Mouse (Mus musculus) bone marrow macrophage, adult 2 months (primary cell): ENCODE measurements at regions not wholly inside any gene's neighbourhood (a gene's known extent, or its start where the extent isn't known, plus 50 kb on each side); places are given as distances from the start of the nearest gene placed in this dataset.
"Not testable (repeated sequence)": the region's sequence is repeated elsewhere in the genome, so short reads cannot be mapped to it uniquely, and the experiment has no call there.

Experiments used
- H3K27ac ChIP-seq: 2 replicates; pipeline ENCODE4 v1.5.1; 2012; ENCODE audit warnings: low read depth, low read length; ENCODE audit not compliant: insufficient read depth
- H3K4me1 ChIP-seq: 2 replicates; pipeline ENCODE4 v1.6.1; 2012; ENCODE audit warnings: low read length; ENCODE audit not compliant: control insufficient read depth, insufficient read depth
- H3K4me3 ChIP-seq: 2 replicates; pipeline ENCODE4 v1.5.1; 2012; ENCODE audit warnings: mild to moderate bottlenecking, low read length, moderate library complexity; ENCODE audit not compliant: insufficient read depth
- CTCF ChIP-seq: IDR thresholded peaks from 2 replicates; pipeline ENCODE4 v1.5.1; 2012; ENCODE audit warnings: low read depth, mild to moderate bottlenecking, low read length, moderate library complexity
- POLR2A ChIP-seq: IDR thresholded peaks from 2 replicates; pipeline ENCODE4 v1.6.1; 2012; ENCODE audit warnings: mild to moderate bottlenecking, low read depth, low read length, borderline replicate concordance

GRCm38 (mm10) chr11:16638349-16638748 is 113.7 kb upstream of the Egfr start:
- no peak for TF ChIP-seq CTCF
- H3K4me3 ChIP-seq: no peak overlapping the region
- H3K27ac ChIP-seq: peak overlapping the region; percentile 53; the same call in 1 of the 2 replicates

GRCm38 (mm10) chr11:16649599-16649998 is 102.4 kb upstream of the Egfr start:
- Histone ChIP-seq H3K27ac (no peak overlapping the region), H3K4me3 (no peak overlapping the region), H3K4me1 (no peaks in the 10 kb centered on the region)
- TF ChIP-seq POLR2A: no peak
- TF ChIP-seq CTCF: no peak

More at GRCm38 (mm10) chr11:16638349-16638748, 113.7 kb upstream of the Egfr start:
- peaks cover 4% of the 10 kb centered on the region for H3K4me1 ChIP-seq

GRCm38 (mm10) chr11:16663806-16664205 is 88.2 kb upstream of the Egfr start:
- Histone ChIP-seq H3K4me3 (no peak overlapping the region), H3K4me1 (peaks cover 2% of the 10 kb centered on the region), H3K27ac (no peak overlapping the region)
- TF ChIP-seq CTCF (no peak), POLR2A (no peak)

GRCm38 (mm10) chr11:16669453-16670251 is 82.4 kb upstream of the Egfr start:
- H3K4me3 ChIP-seq: no peak overlapping the region
- TF ChIP-seq POLR2A: no peak
- no peak for TF ChIP-seq CTCF
- peaks cover 12% of the 10 kb centered on the region for H3K4me1 ChIP-seq
- H3K27ac ChIP-seq: peak overlapping the region; percentile 82

- Histone ChIP-seq H3K27ac (peak overlapping the region; percentile 82), H3K4me3 (no peak overlapping the region), H3K4me1 (peaks cover 12% of the 10 kb centered on the region)
- TF ChIP-seq POLR2A: no peak
- no peak for TF ChIP-seq CTCF
Measured at GRCm38 (mm10) chr11:16670282-16670681, 81.7 kb upstream of the Egfr start.

GRCm38 (mm10) chr11:16675951-16676350 is 76.1 kb upstream of the Egfr start:
- not testable (repeated sequence) for H3K4me1 ChIP-seq, H3K4me3 ChIP-seq, H3K27ac ChIP-seq

- TF ChIP-seq POLR2A (no peak), CTCF (no peak)
Measured at GRCm38 (mm10) chr11:16683538-16683937, 68.5 kb upstream of the Egfr start.

GRCm38 (mm10) chr11:16695596-16695995 is 56.4 kb upstream of the Egfr start:
- TF ChIP-seq POLR2A (no peak), CTCF (no peak)
- Histone ChIP-seq H3K27ac (no peak overlapping the region), H3K4me1 (no peaks in the 10 kb centered on the region; the same call in 1 of the 2 replicates), H3K4me3 (no peak overlapping the region)

More at GRCm38 (mm10) chr11:16683538-16683937, 68.5 kb upstream of the Egfr start:
- H3K4me3 ChIP-seq: no peak overlapping the region
- no peaks in the 10 kb centered on the region for H3K4me1 ChIP-seq
- no peak overlapping the region for H3K27ac ChIP-seq

- TF ChIP-seq POLR2A (no peak), CTCF (no peak)
- Histone ChIP-seq H3K27ac (no peak overlapping the region), H3K4me3 (no peak overlapping the region), H3K4me1 (no peaks in the 10 kb centered on the region; the same call in 1 of the 2 replicates)
Measured at GRCm38 (mm10) chr11:16696787-16697186, 55.2 kb upstream of the Egfr start.

GRCm38 (mm10) chr11:16701826-16702225 is 50.2 kb upstream of the Egfr start:
- Histone ChIP-seq H3K4me3 (no peak overlapping the region), H3K27ac (no peak overlapping the region), H3K4me1 (no peaks in the 10 kb centered on the region; the same call in 1 of the 2 replicates)
- TF ChIP-seq POLR2A: no peak
- no peak for TF ChIP-seq CTCF
